Mouse (Mus musculus) forebrain, embryonic 13.5 days (tissue): ENCODE measurements around the gene Slc44a1. TPM values are rescaled to one million over a fixed set of nuclear protein-coding genes. Genes with fewer than 3 reads are reported as not detected.
A peak's percentile ranks its signal among the peaks of the same experiment; 100 is the strongest.

Experiments
- ATAC-seq: fragments of 200-750 bp; cut with Nextera tagmentation; 2 replicates; pipeline ENCODE4 v1.8.0; 2017
- H3K27ac ChIP-seq: fragments of 300-500 bp; sonication (generic); 2 replicates; pipeline ENCODE4 v1.5.1; 2015; ENCODE audit warnings: inconsistent platforms, mild to moderate bottlenecking, moderate library complexity
- H3K27me3 ChIP-seq: fragments of 300-500 bp; sonication (generic); 2 replicates; pipeline ENCODE4 v1.6.1; 2015; ENCODE audit warnings: mild to moderate bottlenecking, inconsistent platforms
- H3K36me3 ChIP-seq: fragments of 300-500 bp; sonication (generic); 2 replicates; pipeline ENCODE4 v1.6.1; 2015; ENCODE audit warnings: mild to moderate bottlenecking, inconsistent platforms; ENCODE audit not compliant: poor library complexity, severe bottlenecking
- H3K4me1 ChIP-seq: fragments of 300-500 bp; sonication (generic); 2 replicates; pipeline ENCODE4 v1.6.1; 2015; ENCODE audit warnings: inconsistent platforms
- H3K4me2 ChIP-seq: fragments of 300-500 bp; sonication (generic); 2 replicates; pipeline ENCODE4 v1.6.1; 2015; ENCODE audit warnings: inconsistent platforms, mild to moderate bottlenecking, moderate library complexity
- H3K4me3 ChIP-seq: fragments of 300-500 bp; sonication (generic); 2 replicates; pipeline ENCODE4 v1.5.1; 2015; ENCODE audit warnings: mild to moderate bottlenecking, inconsistent platforms
- H3K9ac ChIP-seq: fragments of 300-500 bp; sonication (generic); 2 replicates; pipeline ENCODE4 v1.6.1; 2015; ENCODE audit warnings: mild to moderate bottlenecking, inconsistent platforms
- H3K9me3 ChIP-seq: fragments of 300-500 bp; sonication (generic); replicated peaks from 2 replicates; pipeline ENCODE4 v1.6.1; 2016; ENCODE audit warnings: inconsistent platforms
- WGBS: fragments of 180-500 bp; shearing (Covaris S2); methylation state at CpG from one replicate; pipeline ENCODE4 v1.1.7; 2015; 5-methylcytosine and 5-hydroxymethylcytosine counted together
- polyA plus RNA-seq: library from polyadenylated mRNA; unstranded; fragments of >200 nt; fragmentation: Nextera tagmentation; extraction: Ambion mirVana; gene quantifications from 2 replicates; pipeline ENCODE4 v1.2.1, GENCODE M21; 2015

Gene Slc44a1
- polyA plus RNA-seq, 1 experiment from 2014 or later, result 11.5 TPM

- Histone ChIP-seq H3K27me3 (peaks cover 3% of the 10 kb centered on the region; the same call in 1 of the 2 replicates), H3K9ac (no peak overlapping the region), H3K9me3 (no peaks in the 10 kb centered on the region), H3K36me3 (no peaks in the 10 kb centered on the region), H3K27ac (no peak overlapping the region), H3K4me2 (no peak overlapping the region), H3K4me1 (peaks cover 15% of the 10 kb centered on the region; the same call in 1 of the 2 replicates), H3K4me3 (no peak overlapping the region)
- no peak for ATAC-seq
- WGBS, result 90% methylated on average over 2 of the region's 2 CpGs
Measured at GRCm38 (mm10) chr4:53438386-53438785, 1.8 kb upstream of the Slc44a1 start.

- H3K9me3 ChIP-seq, result no peaks in the 10 kb centered on the region
- WGBS, result 86% methylated on average over 7 of the region's 7 CpGs
- no peak overlapping the region for H3K9ac ChIP-seq
- H3K27me3 ChIP-seq, result peaks cover 3% of the 10 kb centered on the region; the same call in 1 of the 2 replicates
- no peak overlapping the region for H3K4me3 ChIP-seq
- no peak for ATAC-seq
- H3K4me2 ChIP-seq, result peak overlapping the region; percentile 98
- H3K27ac ChIP-seq, result no peak overlapping the region
- H3K36me3 ChIP-seq, result no peaks in the 10 kb centered on the region
- peaks cover 15% of the 10 kb centered on the region; the same call in 1 of the 2 replicates for H3K4me1 ChIP-seq
Measured at GRCm38 (mm10) chr4:53438836-53439480, 1.3 kb upstream of the Slc44a1 start.

- Histone ChIP-seq H3K27me3 (peaks cover 3% of the 10 kb centered on the region; the same call in 1 of the 2 replicates), H3K9me3 (no peaks in the 10 kb centered on the region), H3K4me3 (peak overlapping the region; percentile 85), H3K36me3 (no peaks in the 10 kb centered on the region), H3K4me1 (peaks cover 15% of the 10 kb centered on the region; the same call in 1 of the 2 replicates), H3K27ac (peak overlapping the region; percentile 73), H3K9ac (peak overlapping the region; percentile 88), H3K4me2 (peak overlapping the region; percentile 98)
- no peak for ATAC-seq
- WGBS, result 19% methylated on average over 8 of the region's 9 CpGs
Measured at GRCm38 (mm10) chr4:53439636-53440009, 590 bp upstream of the Slc44a1 start.

- Histone ChIP-seq H3K27ac (peak overlapping the region; percentile 73), H3K4me3 (peak overlapping the region; percentile 85), H3K4me1 (peaks cover 15% of the 10 kb centered on the region; the same call in 1 of the 2 replicates), H3K9ac (peak overlapping the region; percentile 88), H3K9me3 (no peaks in the 10 kb centered on the region), H3K4me2 (peak overlapping the region; percentile 98), H3K27me3 (peaks cover 3% of the 10 kb centered on the region; the same call in 1 of the 2 replicates), H3K36me3 (no peaks in the 10 kb centered on the region)
- peak; percentile 35 for ATAC-seq
- 1% methylated on average over 44 of the region's 45 CpGs for WGBS
Measured at GRCm38 (mm10) chr4:53440816-53441571, 781 bp downstream of the Slc44a1 start.

- peak overlapping the region; percentile 98 for H3K4me2 ChIP-seq
- H3K9me3 ChIP-seq, result no peaks in the 10 kb centered on the region
Measured at GRCm38 (mm10) chr4:53441683-53442082, 1.5 kb downstream of the Slc44a1 start.

GRCm38 (mm10) chr4:53446216-53446615 lies 6.0 kb downstream of the Slc44a1 start:
- WGBS, result 86% methylated on average over 3 of the region's 3 CpGs
- Histone ChIP-seq H3K27ac (no peak overlapping the region), H3K4me2 (no peak overlapping the region), H3K9ac (no peak overlapping the region), H3K4me3 (no peak overlapping the region), H3K36me3 (no peaks in the 10 kb centered on the region), H3K4me1 (peaks cover 14% of the 10 kb centered on the region), H3K27me3 (peaks cover 3% of the 10 kb centered on the region; the same call in 1 of the 2 replicates), H3K9me3 (no peaks in the 10 kb centered on the region)
- no peak for ATAC-seq

More at GRCm38 (mm10) chr4:53441683-53442082, 1.5 kb downstream of the Slc44a1 start:
- no peak for ATAC-seq
- Histone ChIP-seq H3K27ac (no peak overlapping the region), H3K9ac (peak overlapping the region; percentile 88), H3K27me3 (peaks cover 3% of the 10 kb centered on the region; the same call in 1 of the 2 replicates), H3K4me1 (peaks cover 15% of the 10 kb centered on the region; the same call in 1 of the 2 replicates), H3K36me3 (no peaks in the 10 kb centered on the region), H3K4me3 (peak overlapping the region; percentile 85)
- 32% methylated on average over 4 of the region's 4 CpGs for WGBS

GRCm38 (mm10) chr4:53447773-53448172 lies 7.6 kb downstream of the Slc44a1 start:
- no peaks in the 10 kb centered on the region for H3K36me3 ChIP-seq
- no peak overlapping the region for H3K4me2 ChIP-seq
- H3K4me3 ChIP-seq, result no peak overlapping the region
- H3K9me3 ChIP-seq, result no peaks in the 10 kb centered on the region
- peaks cover 3% of the 10 kb centered on the region for H3K4me1 ChIP-seq
- no peaks in the 10 kb centered on the region for H3K27me3 ChIP-seq
- ATAC-seq, result no peak
- 95% methylated on average over 4 of the region's 4 CpGs for WGBS
- H3K9ac ChIP-seq, result no peak overlapping the region
- H3K27ac ChIP-seq, result no peak overlapping the region

GRCm38 (mm10) chr4:53450736-53451135 lies 10.5 kb downstream of the Slc44a1 start:
- Histone ChIP-seq H3K9me3 (no peaks in the 10 kb centered on the region), H3K4me3 (no peak overlapping the region), H3K4me2 (no peak overlapping the region), H3K9ac (no peak overlapping the region), H3K27ac (no peak overlapping the region), H3K4me1 (peaks cover 7% of the 10 kb centered on the region), H3K27me3 (no peaks in the 10 kb centered on the region), H3K36me3 (no peaks in the 10 kb centered on the region)
- 72% methylated on average over 7 of the region's 7 CpGs for WGBS
- ATAC-seq, result no peak

GRCm38 (mm10) chr4:53451887-53452286 lies 11.7 kb downstream of the Slc44a1 start:
- 74% methylated on average over 4 of the region's 4 CpGs for WGBS
- Histone ChIP-seq H3K36me3 (no peaks in the 10 kb centered on the region), H3K27ac (no peak overlapping the region), H3K9ac (no peak overlapping the region), H3K9me3 (no peaks in the 10 kb centered on the region), H3K4me3 (no peak overlapping the region), H3K27me3 (no peaks in the 10 kb centered on the region), H3K4me1 (peaks cover 7% of the 10 kb centered on the region), H3K4me2 (no peak overlapping the region)
- no peak for ATAC-seq

GRCm38 (mm10) chr4:53452457-53452856 lies 12.2 kb downstream of the Slc44a1 start:
- WGBS, result 91% methylated on average over 1 of the region's 1 CpGs
- Histone ChIP-seq H3K27ac (no peak overlapping the region), H3K36me3 (no peaks in the 10 kb centered on the region), H3K9me3 (no peaks in the 10 kb centered on the region), H3K27me3 (no peaks in the 10 kb centered on the region), H3K4me2 (no peak overlapping the region), H3K9ac (no peak overlapping the region), H3K4me1 (peaks cover 7% of the 10 kb centered on the region), H3K4me3 (no peak overlapping the region)
- ATAC-seq, result no peak

- no peak overlapping the region for H3K4me3 ChIP-seq
- no peaks in the 10 kb centered on the region for H3K9me3 ChIP-seq
- no peak for ATAC-seq
- no peak overlapping the region for H3K27ac ChIP-seq
- no peak overlapping the region for H3K9ac ChIP-seq
- H3K4me1 ChIP-seq, result peaks cover 7% of the 10 kb centered on the region
- WGBS, result 46% methylated on average over 10 of the region's 10 CpGs
- no peaks in the 10 kb centered on the region for H3K36me3 ChIP-seq
- H3K4me2 ChIP-seq, result no peak overlapping the region
- H3K27me3 ChIP-seq, result no peaks in the 10 kb centered on the region
Measured at GRCm38 (mm10) chr4:53452976-53453889, 13.0 kb downstream of the Slc44a1 start.
